Mouse (Mus musculus): Measurements from ENCODE around the gene Hoxd12. TPM values are rescaled to one million over a fixed set of nuclear protein-coding genes. Genes with fewer than 3 reads are reported as not detected.
A peak's percentile ranks its signal among the peaks of the same experiment; 100 is the strongest.

Gene Hoxd12
- polyA plus RNA-seq, 2 experiments, result 0.10 TPM; not detected in 1

DNA sequence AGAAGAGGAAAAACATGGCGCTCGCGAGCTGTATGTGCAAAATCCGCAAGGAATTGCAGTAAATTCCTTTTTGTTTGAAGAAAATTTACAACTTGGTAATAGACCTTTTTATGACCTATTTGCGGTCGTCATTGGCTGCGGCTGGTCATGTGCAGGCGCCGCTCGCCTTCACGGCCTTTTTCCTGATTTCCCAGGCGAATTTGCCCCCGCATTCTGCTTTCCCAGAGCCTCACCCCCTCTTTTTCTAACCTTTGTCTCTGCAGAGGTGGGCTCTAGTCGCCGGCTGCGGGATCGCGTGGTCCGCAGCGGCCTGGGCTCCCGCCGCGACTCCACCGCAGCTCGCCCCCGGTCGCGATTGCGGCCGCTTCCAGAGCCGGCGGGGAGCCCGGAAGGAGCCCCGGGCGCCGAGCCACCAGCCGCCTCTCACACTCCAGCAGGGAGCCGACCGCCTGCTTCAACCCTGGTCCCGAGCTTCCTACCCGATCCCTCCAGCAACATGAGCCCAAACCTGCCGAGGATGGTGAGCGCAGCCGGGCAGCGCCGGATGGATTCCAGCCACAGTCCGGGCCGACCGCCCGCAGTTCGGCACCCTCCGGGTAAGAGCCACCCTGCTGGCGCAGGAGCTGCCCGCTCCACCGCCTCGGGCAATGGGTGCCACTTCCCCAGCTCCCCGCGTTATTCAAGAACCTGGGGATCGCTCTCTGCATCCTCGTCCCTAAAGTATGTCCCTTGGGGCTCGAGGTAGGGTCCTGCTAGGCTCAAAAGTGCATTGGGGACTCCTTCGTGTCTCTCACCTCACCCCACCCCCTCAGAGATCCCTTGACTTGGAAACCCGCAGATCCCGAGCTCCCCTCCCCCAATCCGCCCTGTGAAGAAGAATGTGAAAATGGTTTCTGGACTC lies 37.2 kb downstream of the Hoxd12 start, which contains the start of the genes Hoxd3 and Hoxd4:
TSS of gene Hoxd3 (plus strand) at position 207 of the 901 bp plus-strand sequence.
TSS of gene Hoxd4 (plus strand) at position 209 of the 901 bp plus-strand sequence.
- Histone ChIP-seq H3K36me3 (replicated peaks; ENCODE audit: control insufficient read depth, insufficient read depth, low read depth) (no peaks in the 10 kb centered on the region), H3K27ac (no peak within 1 kb of the TSS), H3K9ac (replicated peaks) (no peak within 1 kb of the TSS), H3K27me3 (ENCODE audit: control insufficient read depth, insufficient read depth, low read length) (peaks cover 89% of the 10 kb centered on the region), H3K9me3 (ENCODE audit: control insufficient read depth, low read length) (no peaks in the 10 kb centered on the region), H3K4me3 (ENCODE audit: insufficient read depth in 1 of 2, low read depth in 2 of 2, low read length in 2 of 2) (peak within 1 kb of the TSS in 1 of 2 experiments; percentile 20; a peak in 1 of 4 replicates), H3K4me2 (ENCODE audit: low read depth) (peak within 1 kb of the TSS; percentile 32), H3K4me1 (replicated peaks; ENCODE audit: control insufficient read depth in 2 of 2, insufficient read depth in 2 of 2, low read length in 1 of 2) (no peaks in the 10 kb centered on the region)
- ATAC-seq (ENCODE audit: insufficient read depth), result no peak
- no peak for TF ChIP-seq CTCF (IDR thresholded peaks at IDR 0.05; ENCODE audit: low read depth)
- DNase-seq (ENCODE audit: low read depth in 3 of 3, low spot score in 3 of 3), result no peak
- WGBS (ENCODE audit: insufficient replicate concordance), result 1% methylated on average over 65 of the region's 65 CpGs

DNA sequence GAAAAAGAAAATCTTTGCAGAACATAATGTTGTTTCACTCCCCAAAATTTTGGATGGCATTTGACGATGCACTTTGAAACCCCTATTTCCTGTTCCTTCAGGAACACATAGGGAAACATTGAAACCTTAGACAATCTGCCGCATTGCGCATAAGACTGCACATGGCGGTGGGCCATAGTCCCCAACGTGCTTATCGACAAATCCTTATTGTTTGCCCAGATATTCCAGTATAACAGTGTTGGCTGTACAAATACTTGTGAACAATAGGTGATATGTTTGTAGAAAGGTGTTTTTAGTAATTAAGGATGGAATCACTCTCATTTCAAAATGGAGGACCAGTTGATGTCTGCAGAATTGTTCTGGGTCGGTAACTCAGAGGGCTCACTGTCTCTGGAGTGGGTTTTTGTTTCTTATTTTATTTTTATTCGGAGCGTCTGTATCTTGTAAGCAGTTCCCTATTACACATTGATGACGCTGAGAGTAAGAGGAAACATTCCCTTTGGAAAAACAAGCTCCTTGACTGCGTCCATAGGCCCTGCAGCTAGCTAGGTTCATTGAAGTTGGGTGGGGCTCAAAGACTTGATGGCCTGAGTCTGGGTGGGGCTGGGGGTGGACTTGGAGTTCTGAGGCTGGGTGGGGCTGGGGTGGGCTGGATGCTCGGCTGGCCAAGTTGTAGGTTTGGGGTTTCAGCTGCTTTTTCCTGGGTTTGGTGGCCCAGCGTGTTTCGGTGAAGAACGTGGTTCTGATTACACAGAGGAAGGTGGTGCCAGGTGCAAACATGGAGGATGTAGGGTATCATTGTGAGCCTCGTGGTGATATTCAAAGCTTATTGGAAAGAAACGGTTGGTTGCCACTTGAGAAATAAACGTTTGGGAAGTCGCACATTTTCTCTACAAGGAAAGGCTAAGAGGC lies 38.7 kb downstream of the Hoxd12 start:
- Histone ChIP-seq H3K9ac (replicated peaks) (no peak overlapping the region), H3K4me2 (ENCODE audit: low read depth) (no peak overlapping the region), H3K27me3 (ENCODE audit: control insufficient read depth, insufficient read depth, low read length) (peaks cover 77% of the 10 kb centered on the region), H3K4me1 (replicated peaks; ENCODE audit: control insufficient read depth in 2 of 2, insufficient read depth in 2 of 2, low read length in 1 of 2) (no peaks in the 10 kb centered on the region), H3K4me3 (ENCODE audit: insufficient read depth in 1 of 2, low read depth in 2 of 2, low read length in 2 of 2) (no peak overlapping the region), H3K27ac (no peak overlapping the region), H3K9me3 (ENCODE audit: control insufficient read depth, low read length) (no peaks in the 10 kb centered on the region), H3K36me3 (replicated peaks; ENCODE audit: control insufficient read depth, insufficient read depth, low read depth) (no peaks in the 10 kb centered on the region)
- DNase-seq (ENCODE audit: low read depth in 3 of 3, low spot score in 3 of 3) (no peak), ATAC-seq (ENCODE audit: insufficient read depth) (no peak)
- no peak for TF ChIP-seq CTCF (IDR thresholded peaks at IDR 0.05; ENCODE audit: low read depth)
- TF ChIP-seq EP300 (IDR thresholded peaks at IDR 0.05; ENCODE audit: low read depth), result no peak
- 18% methylated on average over 19 of the region's 19 CpGs for WGBS (ENCODE audit: insufficient replicate concordance)

GRCm38 (mm10) chr2:74714156-74714789 lies 39.5 kb downstream of the Hoxd12 start:
- H3K9me3 ChIP-seq (ENCODE audit: control insufficient read depth, low read length), result no peaks in the 10 kb centered on the region
- H3K4me3 ChIP-seq (ENCODE audit: insufficient read depth in 1 of 2, low read depth in 2 of 2, low read length in 2 of 2), result no peak overlapping the region
- no peak overlapping the region for H3K27ac ChIP-seq
- H3K27me3 ChIP-seq (ENCODE audit: control insufficient read depth, insufficient read depth, low read length), result peaks cover 69% of the 10 kb centered on the region
- TF ChIP-seq CTCF (IDR thresholded peaks at IDR 0.05; ENCODE audit: low read depth) (no peak), EP300 (IDR thresholded peaks at IDR 0.05; ENCODE audit: low read depth) (no peak)
- H3K9ac ChIP-seq (replicated peaks), result no peak overlapping the region
- 10% methylated on average over 18 of the region's 18 CpGs for WGBS (ENCODE audit: insufficient replicate concordance)
- no peak overlapping the region for H3K4me2 ChIP-seq (ENCODE audit: low read depth)
- H3K36me3 ChIP-seq (replicated peaks; ENCODE audit: control insufficient read depth, insufficient read depth, low read depth), result no peaks in the 10 kb centered on the region
- no peaks in the 10 kb centered on the region for H3K4me1 ChIP-seq (replicated peaks; ENCODE audit: control insufficient read depth in 2 of 2, insufficient read depth in 2 of 2, low read length in 1 of 2)
- DNase-seq (ENCODE audit: low read depth in 3 of 3, low spot score in 3 of 3) (no peak), ATAC-seq (ENCODE audit: insufficient read depth) (no peak)

DNA sequence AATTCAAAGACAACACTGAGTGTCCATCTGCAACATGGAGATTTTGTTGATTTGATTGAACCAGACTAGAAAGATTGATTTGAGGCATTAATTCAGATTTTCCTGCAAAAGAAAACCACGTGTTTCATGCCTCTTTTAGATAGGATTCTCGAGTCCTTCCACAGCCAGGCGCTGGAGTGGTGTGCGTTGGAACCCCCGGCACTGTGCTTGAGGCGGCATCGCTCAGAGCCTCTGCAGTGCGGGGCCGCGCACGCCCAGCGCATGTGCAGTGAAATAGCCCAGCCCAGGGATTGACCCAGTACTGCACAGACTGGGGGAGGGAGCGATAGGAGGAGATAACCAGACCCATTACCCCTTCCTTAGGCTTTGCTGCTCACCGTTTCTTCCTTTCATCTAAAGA lies 40.1 kb downstream of the Hoxd12 start:
- no peak overlapping the region for H3K9ac ChIP-seq (replicated peaks)
- H3K36me3 ChIP-seq (replicated peaks; ENCODE audit: control insufficient read depth, insufficient read depth, low read depth), result no peaks in the 10 kb centered on the region
- DNase-seq (ENCODE audit: low read depth in 3 of 3, low spot score in 3 of 3) (no peak), ATAC-seq (ENCODE audit: insufficient read depth) (no peak)
- no peaks in the 10 kb centered on the region for H3K4me1 ChIP-seq (replicated peaks; ENCODE audit: control insufficient read depth in 2 of 2, insufficient read depth in 2 of 2, low read length in 1 of 2)
- peaks cover 69% of the 10 kb centered on the region for H3K27me3 ChIP-seq (ENCODE audit: control insufficient read depth, insufficient read depth, low read length)
- no peak overlapping the region for H3K4me2 ChIP-seq (ENCODE audit: low read depth)
- H3K9me3 ChIP-seq (ENCODE audit: control insufficient read depth, low read length), result no peaks in the 10 kb centered on the region
- H3K4me3 ChIP-seq (ENCODE audit: insufficient read depth in 1 of 2, low read depth in 2 of 2, low read length in 2 of 2), result no peak overlapping the region
- TF ChIP-seq EP300 (IDR thresholded peaks at IDR 0.05; ENCODE audit: low read depth) (no peak), CTCF (IDR thresholded peaks at IDR 0.05; ENCODE audit: low read depth) (no peak)
- 2% methylated on average over 14 of the region's 14 CpGs for WGBS (ENCODE audit: insufficient replicate concordance)
- no peak overlapping the region for H3K27ac ChIP-seq
